Mouse (Mus musculus): Measurements from ENCODE around the gene Isg20l2. TPM values are rescaled to one million over a fixed set of nuclear protein-coding genes. Genes with fewer than 3 reads are reported as not detected.

Isg20l2 gene
- total and polyA plus RNA-seq, 2 experiments = 6.8 to 7.2 TPM

DNA sequence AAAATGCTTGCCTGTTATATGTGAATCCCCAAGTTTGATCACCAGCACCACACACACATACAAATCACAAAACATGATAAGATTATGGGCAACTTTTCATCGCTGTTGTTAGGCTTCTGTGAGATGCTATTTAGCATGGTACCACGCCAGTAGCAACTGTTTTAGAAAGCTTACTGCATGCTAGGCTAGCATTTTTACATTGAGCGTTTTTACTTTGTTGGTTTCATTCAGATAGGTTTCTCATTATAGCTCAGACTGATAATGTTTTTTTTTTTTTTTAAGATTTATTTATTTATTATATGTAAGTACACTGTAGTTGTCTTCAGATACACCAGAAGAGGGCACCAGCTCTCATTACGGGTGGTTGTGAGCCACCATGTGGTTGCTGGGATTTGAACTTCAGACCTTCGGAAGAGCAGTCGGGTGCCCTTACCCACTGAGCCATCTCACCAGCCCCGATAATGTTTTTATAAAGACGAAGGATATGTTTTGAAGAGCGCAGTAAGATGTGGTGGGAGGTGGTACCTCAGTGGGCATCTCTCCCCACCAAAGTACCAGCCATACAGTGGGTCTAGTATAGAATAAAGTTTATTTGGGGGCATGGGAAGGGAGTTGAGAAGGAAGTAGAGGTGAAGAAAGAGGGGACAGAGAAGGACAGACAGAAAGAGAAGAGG is 9.7 kb upstream of the Isg20l2 start:
- 51% methylated on average over 9 of the region's 9 CpGs for WGBS

DNA sequence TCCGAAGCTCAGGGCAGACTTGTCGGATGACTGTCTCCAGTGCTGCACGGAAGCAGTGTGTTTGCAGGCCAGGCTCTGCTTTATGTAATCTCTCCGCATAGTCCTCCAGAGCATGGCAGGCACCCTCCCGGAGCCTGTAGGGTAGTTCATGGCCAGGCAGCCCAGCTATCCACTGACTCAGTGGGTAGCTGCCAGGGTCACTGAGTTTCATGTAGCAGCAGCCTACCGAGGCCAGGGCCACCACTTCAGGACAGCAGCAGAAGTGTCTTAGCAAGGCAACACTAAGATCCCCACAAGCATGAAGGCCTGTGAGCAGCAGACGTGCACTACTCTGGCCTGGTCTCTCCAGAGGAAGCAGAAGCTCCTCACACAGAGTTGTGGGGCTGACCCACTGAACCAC is 5.1 kb upstream of the Isg20l2 start:
- DNase-seq (ENCODE audit: extremely low read depth, low read depth, low spot score) = no peak
- Histone ChIP-seq H3K36me3 (ENCODE audit: control insufficient read depth, insufficient read depth, low read length) (peaks cover 32% of the 10 kb centered on the region), H3K4me1 (ENCODE audit: control insufficient read depth, insufficient read depth, low read length) (peaks cover 7% of the 10 kb centered on the region), H3K9ac (ENCODE audit: low read depth, low read length) (no peak overlapping the region), H3K27ac (replicated peaks; ENCODE audit: insufficient read depth, low read depth, low read length) (no peak overlapping the region), H3K4me3 (ENCODE audit: insufficient read depth, low read depth, low read length) (no peak overlapping the region), H3K79me2 (ENCODE audit: control insufficient read depth, insufficient read depth, low read length) (peaks cover 12% of the 10 kb centered on the region; the same call in 1 of the 2 replicates), H3K27me3 (ENCODE audit: control insufficient read depth, insufficient read depth, low read length) (no peaks in the 10 kb centered on the region)
- no peak for TF ChIP-seq CTCF (IDR thresholded peaks at IDR 0.05; ENCODE audit: low read depth, low read length)
- no peak for TF ChIP-seq POLR2A (IDR thresholded peaks at IDR 0.05; ENCODE audit: extremely low read depth, insufficient read depth, low read length)
- 91% methylated on average over 7 of the region's 7 CpGs for WGBS

More for the DNA sequence above, 9.7 kb upstream of the Isg20l2 start:
- no peaks in the 10 kb centered on the region for H3K79me2 ChIP-seq (ENCODE audit: control insufficient read depth, insufficient read depth, low read length)
- no peak for DNase-seq (ENCODE audit: extremely low read depth, low read depth, low spot score)
- H3K4me1 ChIP-seq (ENCODE audit: control insufficient read depth, insufficient read depth, low read length) = peaks cover 4% of the 10 kb centered on the region; the same call in 1 of the 2 replicates
- H3K4me3 ChIP-seq (ENCODE audit: insufficient read depth, low read depth, low read length) = peak overlapping the region; percentile 71; the same call in 1 of the 2 replicates
- no peak for TF ChIP-seq POLR2A (IDR thresholded peaks at IDR 0.05; ENCODE audit: extremely low read depth, insufficient read depth, low read length)
- no peak for TF ChIP-seq CTCF (IDR thresholded peaks at IDR 0.05; ENCODE audit: low read depth, low read length)
- H3K27ac ChIP-seq (replicated peaks; ENCODE audit: insufficient read depth, low read depth, low read length) = no peak overlapping the region
- no peaks in the 10 kb centered on the region for H3K27me3 ChIP-seq (ENCODE audit: control insufficient read depth, insufficient read depth, low read length)
- H3K9ac ChIP-seq (ENCODE audit: low read depth, low read length) = no peak overlapping the region
- H3K36me3 ChIP-seq (ENCODE audit: control insufficient read depth, insufficient read depth, low read length) = peaks cover 35% of the 10 kb centered on the region

DNA sequence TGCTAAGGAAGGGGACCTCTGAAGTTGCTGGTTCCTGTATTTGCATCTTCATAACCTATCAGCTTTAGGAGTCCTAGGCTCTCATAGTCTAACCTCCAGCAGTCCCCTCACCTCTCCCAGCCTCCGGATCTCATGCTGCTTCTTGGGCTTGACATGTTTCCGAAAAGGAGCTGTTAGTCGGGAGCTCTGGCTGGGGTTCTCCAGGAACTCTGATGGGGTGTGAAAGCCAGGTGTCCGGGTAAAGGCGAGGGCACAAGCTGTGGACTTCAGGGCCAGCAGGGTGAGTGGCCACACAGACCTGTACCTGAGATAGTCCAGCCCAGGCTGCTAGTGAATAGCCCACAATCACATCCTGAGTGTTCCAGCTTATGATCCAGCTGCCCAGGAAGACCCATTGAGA is 2.7 kb upstream of the Isg20l2 start:
- H3K79me2 ChIP-seq (ENCODE audit: control insufficient read depth, insufficient read depth, low read length) = peaks cover 28% of the 10 kb centered on the region
- no peak overlapping the region for H3K4me3 ChIP-seq (ENCODE audit: insufficient read depth, low read depth, low read length)
- WGBS = 96% methylated on average over 5 of the region's 5 CpGs
- no peak overlapping the region for H3K27ac ChIP-seq (replicated peaks; ENCODE audit: insufficient read depth, low read depth, low read length)
- no peak overlapping the region for H3K9ac ChIP-seq (ENCODE audit: low read depth, low read length)
- H3K27me3 ChIP-seq (ENCODE audit: control insufficient read depth, insufficient read depth, low read length) = no peaks in the 10 kb centered on the region
- TF ChIP-seq POLR2A (IDR thresholded peaks at IDR 0.05; ENCODE audit: extremely low read depth, insufficient read depth, low read length) (no peak), CTCF (IDR thresholded peaks at IDR 0.05; ENCODE audit: low read depth, low read length) (no peak)
- peaks cover 17% of the 10 kb centered on the region for H3K4me1 ChIP-seq (ENCODE audit: control insufficient read depth, insufficient read depth, low read length)
- DNase-seq (ENCODE audit: extremely low read depth, low read depth, low spot score) = no peak
- H3K36me3 ChIP-seq (ENCODE audit: control insufficient read depth, insufficient read depth, low read length) = peaks cover 29% of the 10 kb centered on the region

DNA sequence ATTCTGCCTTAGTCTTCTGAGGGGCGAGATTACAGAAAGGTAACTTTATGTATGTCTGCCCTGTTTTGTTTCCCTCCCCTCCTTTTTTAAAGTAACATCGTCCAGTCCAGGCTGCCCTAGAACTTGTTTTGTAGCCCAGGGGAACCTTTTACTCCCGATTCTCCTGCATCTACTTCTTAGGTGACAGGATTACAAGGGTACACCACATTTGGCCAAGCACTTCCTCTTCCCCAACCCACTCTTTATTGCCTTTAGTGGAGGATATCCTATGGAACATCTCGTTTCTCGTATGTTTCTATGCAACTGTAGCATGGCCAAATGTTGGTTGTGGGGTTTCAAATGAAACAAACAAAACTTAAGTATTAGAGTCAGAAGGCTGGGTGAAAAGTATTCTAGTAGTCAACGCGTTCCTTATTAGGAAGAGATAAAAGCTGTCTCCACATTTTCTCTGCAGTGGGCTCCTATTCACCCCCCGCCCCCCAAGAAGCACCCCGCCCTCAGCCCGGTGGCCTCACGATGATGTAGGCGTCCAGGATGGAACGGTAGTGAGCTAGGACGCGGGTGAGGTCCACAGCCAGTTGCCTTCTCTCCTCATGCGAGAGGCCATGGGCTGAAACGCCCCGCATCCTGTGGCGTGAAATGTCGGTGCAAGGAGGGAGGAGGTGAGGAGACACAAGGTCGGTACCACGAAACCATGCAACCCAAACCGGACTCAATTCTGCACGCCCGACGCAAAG is 605 bp upstream of the Isg20l2 start:
- Histone ChIP-seq H3K27ac (replicated peaks; ENCODE audit: insufficient read depth, low read depth, low read length) (peak overlapping the region; percentile 40), H3K27me3 (ENCODE audit: control insufficient read depth, insufficient read depth, low read length) (no peaks in the 10 kb centered on the region), H3K4me3 (ENCODE audit: insufficient read depth, low read depth, low read length) (peak overlapping the region; percentile 76), H3K79me2 (ENCODE audit: control insufficient read depth, insufficient read depth, low read length) (peaks cover 28% of the 10 kb centered on the region), H3K9ac (ENCODE audit: low read depth, low read length) (peak overlapping the region; percentile 82), H3K36me3 (ENCODE audit: control insufficient read depth, insufficient read depth, low read length) (peaks cover 12% of the 10 kb centered on the region), H3K4me1 (ENCODE audit: control insufficient read depth, insufficient read depth, low read length) (peaks cover 24% of the 10 kb centered on the region)
- DNase-seq (ENCODE audit: extremely low read depth, low read depth, low spot score) = no peak
- no peak for TF ChIP-seq CTCF (IDR thresholded peaks at IDR 0.05; ENCODE audit: low read depth, low read length)
- TF ChIP-seq POLR2A (IDR thresholded peaks at IDR 0.05; ENCODE audit: extremely low read depth, insufficient read depth, low read length) = no peak
- WGBS = 2% methylated on average over 26 of the region's 26 CpGs

DNA sequence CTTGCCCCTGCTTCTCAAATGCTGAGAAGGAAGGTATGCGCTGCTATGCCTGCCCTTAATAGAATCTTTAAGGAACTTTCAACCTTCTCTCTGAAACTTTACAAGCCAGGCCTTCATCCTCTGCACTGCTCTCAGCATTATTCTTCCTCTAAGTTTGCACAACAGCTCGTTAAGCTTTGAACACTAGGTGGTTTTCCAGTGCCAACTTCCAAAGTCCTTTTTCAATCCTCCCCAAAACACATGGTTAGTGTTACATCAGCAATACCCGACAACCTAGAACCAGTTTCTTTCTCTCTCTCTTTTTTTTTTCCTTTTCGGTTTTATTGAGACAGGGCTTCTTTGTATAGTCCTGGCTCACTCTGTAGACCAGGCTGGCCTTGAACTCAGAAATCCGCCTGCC is 3.9 kb downstream of the Isg20l2 start:
- Histone ChIP-seq H3K36me3 (ENCODE audit: control insufficient read depth, insufficient read depth, low read length) (peaks cover 22% of the 10 kb centered on the region), H3K9ac (ENCODE audit: low read depth, low read length) (peak overlapping the region; percentile 50), H3K4me1 (ENCODE audit: control insufficient read depth, insufficient read depth, low read length) (peaks cover 29% of the 10 kb centered on the region), H3K79me2 (ENCODE audit: control insufficient read depth, insufficient read depth, low read length) (peaks cover 30% of the 10 kb centered on the region), H3K27me3 (ENCODE audit: control insufficient read depth, insufficient read depth, low read length) (no peaks in the 10 kb centered on the region), H3K4me3 (ENCODE audit: insufficient read depth, low read depth, low read length) (peak overlapping the region; percentile 30), H3K27ac (replicated peaks; ENCODE audit: insufficient read depth, low read depth, low read length) (peak overlapping the region; percentile 90)
- TF ChIP-seq CTCF (IDR thresholded peaks at IDR 0.05; ENCODE audit: low read depth, low read length) = no peak
- no peak for TF ChIP-seq POLR2A (IDR thresholded peaks at IDR 0.05; ENCODE audit: extremely low read depth, insufficient read depth, low read length)
- WGBS = 22% methylated on average over 5 of the region's 5 CpGs
- peak; percentile 95 for DNase-seq (ENCODE audit: extremely low read depth, low read depth, low spot score)
